Mouse (Mus musculus): ENCODE measurements at regions not wholly inside any gene's neighbourhood (a gene's known extent, or its start where the extent isn't known, plus 50 kb on each side); places are given as distances from the start of the nearest gene placed in this dataset.
"Not testable (repeated sequence)": the region's sequence is repeated elsewhere in the genome, so short reads cannot be mapped to it uniquely, and the experiment has no call there.

- DNase-seq (ENCODE audit: extremely low spot score, low spot score) = no peak
Observed at GRCm38 (mm10) chr16:55758707-55759067, 80.0 kb downstream of the Nfkbiz start.

GRCm38 (mm10) chr16:55757952-55758706 is 80.6 kb downstream of the Nfkbiz start:
- DNase-seq (ENCODE audit: extremely low spot score, low spot score) = peak; percentile 23

DNA sequence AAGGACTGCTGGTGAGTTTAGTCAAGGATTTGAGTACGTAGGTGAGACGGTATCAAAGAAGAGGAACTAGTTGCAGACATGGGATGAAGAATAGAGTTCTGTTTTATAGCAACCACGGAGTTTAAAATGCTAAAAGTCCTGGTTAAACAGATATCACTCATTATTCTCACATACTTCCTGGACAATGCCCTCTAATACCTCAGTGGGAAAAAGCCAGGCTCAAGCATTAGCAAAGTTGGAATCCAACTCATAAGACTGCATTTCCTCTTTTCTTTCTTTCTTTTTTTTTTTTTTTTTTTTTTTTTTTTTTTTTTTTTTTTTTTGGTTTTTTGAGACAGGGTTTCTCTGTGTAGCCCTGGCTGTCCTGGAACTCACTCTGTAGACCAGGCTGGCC is 81.3 kb downstream of the Nfkbiz start:
- DNase-seq (ENCODE audit: extremely low spot score, low spot score) = not testable (repeated sequence)

GRCm38 (mm10) chr16:55756764-55757421 is 81.8 kb downstream of the Nfkbiz start:
- DNase-seq (ENCODE audit: extremely low spot score, low spot score) = no peak

DNA sequence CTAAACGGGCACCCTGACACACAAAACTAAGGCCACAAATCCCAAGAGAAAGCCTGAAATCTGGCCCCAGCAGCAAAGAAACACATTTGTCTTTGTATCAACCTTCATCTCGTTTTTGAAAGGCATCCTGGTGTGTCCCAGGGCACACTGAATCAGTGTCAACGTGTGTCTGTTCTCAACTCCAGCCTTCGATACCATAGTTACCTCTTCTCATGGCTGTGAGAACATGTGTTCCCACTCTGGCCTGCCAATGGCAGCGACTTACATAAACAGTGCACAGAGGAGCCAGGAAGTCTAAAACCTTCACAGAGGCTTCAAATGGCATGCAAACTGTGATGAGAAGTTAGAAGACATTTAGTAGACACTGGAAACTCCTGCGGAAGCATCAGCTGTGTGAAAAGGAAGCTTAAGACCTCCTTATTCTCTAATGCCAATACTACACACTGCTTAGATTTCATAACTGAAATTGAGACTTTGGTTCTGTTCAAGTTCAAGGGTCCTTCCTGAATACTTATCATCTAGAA is 83.3 kb downstream of the Nfkbiz start:
- no peak for DNase-seq (ENCODE audit: extremely low spot score, low spot score)

- no peak for DNase-seq (ENCODE audit: extremely low spot score, low spot score)
Observed at GRCm38 (mm10) chr16:55754092-55754763, 84.5 kb downstream of the Nfkbiz start.

- no peak for DNase-seq (ENCODE audit: extremely low spot score, low spot score)
Observed at GRCm38 (mm10) chr16:55753380-55753779, 85.3 kb downstream of the Nfkbiz start.

GRCm38 (mm10) chr16:55747250-55747649 is 91.4 kb downstream of the Nfkbiz start:
- DNase-seq (ENCODE audit: extremely low spot score, low spot score) = no peak

DNA sequence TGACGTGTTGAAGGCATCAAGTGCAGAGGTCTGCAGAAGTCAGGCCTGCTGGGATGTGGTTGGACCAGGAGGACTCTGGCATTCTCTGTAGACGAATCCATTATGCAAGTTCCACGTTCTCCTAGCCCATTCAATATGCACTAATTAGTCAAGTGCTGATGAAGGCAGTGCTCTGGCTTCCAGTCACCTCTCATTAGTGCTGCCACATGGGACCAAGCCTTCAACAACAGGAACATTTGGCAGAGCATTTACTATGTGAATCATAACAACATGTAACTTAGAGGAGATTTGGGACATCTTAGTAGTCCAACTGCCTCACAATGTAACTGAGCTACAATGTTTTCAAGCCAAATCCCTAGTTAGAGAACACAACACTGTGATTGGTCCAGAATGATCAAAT is 92.5 kb downstream of the Nfkbiz start:
- no peak for DNase-seq (ENCODE audit: extremely low spot score, low spot score)

DNA sequence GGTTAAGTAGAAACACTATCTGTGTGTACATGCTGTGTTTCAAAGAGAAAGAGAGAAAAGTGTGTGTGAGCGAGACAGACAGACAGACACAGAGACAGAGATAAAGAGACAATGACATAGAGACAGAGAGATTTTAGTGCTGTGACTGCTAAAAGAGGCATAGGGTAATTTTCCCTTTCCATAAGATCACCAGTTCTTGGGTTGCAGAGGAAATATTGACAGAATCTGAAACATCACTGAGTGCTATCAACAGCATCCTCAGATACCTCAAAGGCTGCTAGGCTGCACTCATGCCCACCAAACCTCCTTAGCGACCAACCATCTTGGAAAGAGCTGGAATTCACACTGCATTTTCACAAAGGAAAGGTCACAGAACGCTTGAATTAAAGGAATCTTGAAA is 93.6 kb downstream of the Nfkbiz start:
- DNase-seq (ENCODE audit: extremely low spot score, low spot score) = no peak

DNA sequence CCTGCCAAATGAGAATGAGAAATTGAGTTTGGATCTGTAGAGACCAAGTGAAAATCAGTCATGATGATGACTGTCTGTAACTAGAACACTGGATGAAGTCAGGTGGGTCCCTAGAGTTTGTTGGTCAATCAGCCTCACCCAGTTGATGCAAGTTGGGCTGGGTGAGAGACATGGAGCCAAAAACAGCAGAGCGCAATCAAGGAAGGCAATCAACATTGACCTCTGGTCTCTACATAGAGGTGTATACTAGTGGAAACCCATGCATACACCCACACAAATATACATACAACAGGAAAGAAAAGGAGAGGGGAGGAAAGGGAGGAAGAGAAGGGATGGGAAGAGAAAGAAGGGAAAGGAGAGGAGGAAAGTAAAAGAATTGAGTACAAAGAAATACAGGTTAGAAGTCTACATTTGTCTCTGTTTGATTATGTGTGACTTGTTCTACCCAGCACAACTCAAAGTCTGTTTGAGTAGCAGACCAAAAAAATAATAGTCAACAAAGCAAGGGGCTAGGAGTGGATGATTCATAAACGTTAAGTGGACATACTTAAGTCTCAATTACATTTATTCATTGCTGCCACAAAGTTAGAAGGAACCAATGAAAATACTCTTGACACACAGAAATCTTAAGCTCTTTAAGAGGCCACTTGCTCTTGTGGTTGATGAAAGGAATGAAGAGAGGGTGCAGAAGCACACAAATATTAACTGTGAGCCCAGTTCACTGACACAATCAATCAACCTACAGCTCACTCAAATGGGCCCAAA is 97.4 kb downstream of the Nfkbiz start:
- DNase-seq (ENCODE audit: extremely low spot score, low spot score) = no peak

- DNase-seq (ENCODE audit: extremely low spot score, low spot score) = no peak
Observed at GRCm38 (mm10) chr16:55738741-55739140, 100.0 kb downstream of the Nfkbiz start.

GRCm38 (mm10) chr16:55735476-55735968 is 103.2 kb downstream of the Nfkbiz start:
- DNase-seq (ENCODE audit: extremely low spot score, low spot score) = no peak

DNA sequence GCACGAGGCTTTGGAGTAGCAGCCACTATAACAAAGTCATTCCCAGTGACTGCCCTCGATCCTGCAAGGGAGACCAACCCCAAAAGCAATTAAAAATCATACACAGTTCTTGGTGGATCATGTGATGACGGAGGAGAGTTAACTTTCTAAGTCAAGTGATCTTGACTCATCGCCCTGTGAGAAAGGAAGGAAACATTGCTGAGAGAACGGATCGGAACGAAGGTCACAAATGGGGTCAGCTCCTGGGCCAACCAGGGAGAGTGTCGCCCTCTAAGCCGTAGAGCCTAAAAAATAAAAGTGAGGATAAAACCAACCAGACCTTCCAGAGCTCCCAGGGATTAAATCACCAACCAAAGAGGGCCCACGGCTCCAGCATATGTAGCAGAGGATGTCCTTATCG is 104.4 kb downstream of the Nfkbiz start:
- no peak for DNase-seq (ENCODE audit: extremely low spot score, low spot score)

DNA sequence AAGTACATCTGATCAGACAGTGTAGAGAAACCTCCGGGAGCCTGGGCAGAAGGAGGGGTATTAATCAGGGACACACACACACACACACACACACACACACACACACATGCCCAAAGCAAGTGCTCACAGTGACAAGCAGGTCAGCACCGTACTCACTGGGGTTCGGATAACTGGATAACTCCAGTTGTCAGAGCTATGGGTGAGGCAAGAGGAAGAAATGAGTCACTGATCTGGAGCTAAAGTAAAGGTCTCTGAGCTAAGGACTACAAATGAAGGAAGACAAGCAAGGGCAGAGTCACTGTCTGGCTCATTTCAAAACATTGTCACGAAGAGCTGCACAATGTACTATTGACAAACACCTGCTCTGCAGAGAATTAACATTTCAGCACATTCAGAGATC is 104.9 kb downstream of the Nfkbiz start:
- no peak for DNase-seq (ENCODE audit: extremely low spot score, low spot score)

DNA sequence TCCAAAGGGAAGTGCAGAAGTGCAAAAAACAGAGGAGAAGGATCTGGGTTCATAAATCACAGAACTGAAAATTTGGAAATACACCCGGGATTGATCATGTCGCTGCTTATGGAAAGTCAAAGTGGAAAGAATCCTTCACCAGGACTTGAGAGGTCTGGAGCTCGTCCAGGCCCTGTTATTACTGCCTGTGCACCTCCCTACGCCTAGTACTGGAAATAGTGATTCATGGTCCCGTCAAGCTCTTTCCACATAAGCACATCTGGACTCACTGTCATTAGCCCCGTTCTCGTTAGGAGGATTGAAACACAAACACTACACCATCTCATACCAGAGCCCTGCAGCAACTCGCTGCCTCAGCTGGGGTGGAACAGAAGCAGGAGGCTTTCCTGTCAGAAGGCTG is 107.7 kb downstream of the Nfkbiz start:
- no peak for DNase-seq (ENCODE audit: extremely low spot score, low spot score)

DNA sequence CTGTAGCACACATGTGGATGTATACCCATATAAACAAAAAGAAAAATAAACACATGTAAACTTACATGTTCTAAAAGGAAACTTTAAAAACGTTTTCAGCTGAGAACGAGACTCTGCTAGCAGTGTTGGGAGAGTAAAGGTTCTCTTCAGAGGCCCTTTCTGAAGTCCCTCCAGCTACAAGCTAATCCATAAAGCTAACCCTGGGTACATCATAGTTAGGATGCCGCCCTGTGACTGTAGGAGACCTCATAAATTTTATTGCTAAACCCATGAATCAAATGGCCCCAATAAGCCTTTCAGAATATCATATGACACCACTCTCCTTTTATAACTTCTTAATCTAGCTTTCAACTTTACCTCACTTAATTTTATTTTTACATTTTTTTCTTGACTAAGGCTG is 112.2 kb downstream of the Nfkbiz start:
- DNase-seq (ENCODE audit: extremely low spot score, low spot score) = no peak

GRCm38 (mm10) chr16:55720430-55720829 is 118.3 kb downstream of the Nfkbiz start:
- DNase-seq (ENCODE audit: extremely low spot score, low spot score) = no peak

DNA sequence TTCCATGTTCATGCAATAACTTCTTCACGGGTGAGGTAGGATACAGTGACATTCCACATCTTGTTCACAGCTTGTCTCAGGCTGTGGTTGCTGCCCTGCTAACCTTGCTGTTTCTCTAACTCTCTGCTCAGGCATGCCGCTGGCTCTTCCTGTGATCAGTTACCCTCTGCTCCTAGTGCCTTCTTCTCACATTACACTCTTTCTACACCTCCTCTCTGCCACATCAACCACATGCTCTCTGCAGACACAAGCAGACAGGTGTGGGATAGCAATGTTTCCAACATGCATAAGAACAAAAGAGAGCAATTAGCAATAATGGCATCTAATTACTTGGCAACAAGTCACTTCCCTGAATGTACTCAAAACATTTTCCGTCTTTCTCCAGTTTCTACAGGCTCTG is 128.7 kb downstream of the Nfkbiz start:
- no peak for DNase-seq (ENCODE audit: extremely low spot score, low spot score)

GRCm38 (mm10) chr16:55706502-55706901 is 132.2 kb downstream of the Nfkbiz start:
- no peak for DNase-seq (ENCODE audit: extremely low spot score, low spot score)

- DNase-seq (ENCODE audit: extremely low spot score, low spot score) = no peak
Observed at GRCm38 (mm10) chr16:55698489-55698892, 140.2 kb downstream of the Nfkbiz start.
